Mouse (Mus musculus) liver, adult 2 months (tissue): ENCODE data around the gene Muc2. TPM values are rescaled to one million over a fixed set of nuclear protein-coding genes. Genes with fewer than 3 reads are reported as not detected.

ENCODE experiments used
- DNase-seq: peaks from one replicate; pipeline ENCODE4 v3.0.0-alpha.2; 2011; ENCODE audit warnings: low read depth, low spot score; ENCODE audit errors: extremely low read depth
- H3K27ac ChIP-seq: fragments of 200-500 bp; replicated peaks from 2 replicates; pipeline ENCODE4 v1.5.1; 2012; ENCODE audit warnings: low read depth, mild to moderate bottlenecking, control low read depth, inconsistent platforms, low read length; ENCODE audit not compliant: insufficient read depth
- H3K27me3 ChIP-seq: fragments of 200-500 bp; 2 replicates; pipeline ENCODE4 v1.6.1; 2012; ENCODE audit warnings: mild to moderate bottlenecking, moderate library complexity, low read length, inconsistent platforms; ENCODE audit not compliant: control insufficient read depth, insufficient read depth
- H3K36me3 ChIP-seq: fragments of 200-500 bp; 2 replicates; pipeline ENCODE4 v1.6.1; 2012; ENCODE audit warnings: low read length, inconsistent platforms; ENCODE audit not compliant: control insufficient read depth, insufficient read depth
- H3K4me1 ChIP-seq: fragments of 200-500 bp; 2 replicates; pipeline ENCODE4 v1.6.1; 2011; ENCODE audit warnings: low read length; ENCODE audit not compliant: control insufficient read depth, insufficient read depth
- H3K4me3 ChIP-seq: fragments of 200-500 bp; 2 replicates; pipeline ENCODE4 v1.5.1; 2011; ENCODE audit warnings: low read depth, mild to moderate bottlenecking, control low read depth, low read length, moderate library complexity; ENCODE audit not compliant: insufficient read depth
- H3K79me2 ChIP-seq: fragments of 200-500 bp; 2 replicates; pipeline ENCODE4 v1.6.1; 2012; ENCODE audit warnings: inconsistent platforms, mild to moderate bottlenecking, low read length, moderate library complexity; ENCODE audit not compliant: control insufficient read depth, insufficient read depth
- H3K9ac ChIP-seq: fragments of 200-500 bp; 2 replicates; pipeline ENCODE4 v1.6.1; 2012; ENCODE audit warnings: low read depth, mild to moderate bottlenecking, control low read depth, inconsistent platforms, low read length
- CTCF ChIP-seq: fragments of 200-500 bp; IDR thresholded peaks from 2 replicates; pipeline ENCODE4 v1.5.1; 2011; ENCODE audit warnings: low read depth, low read length, control low read depth
- POLR2A ChIP-seq: fragments of 200-500 bp; IDR thresholded peaks from 2 replicates; pipeline ENCODE4 v1.6.1; 2011; ENCODE audit warnings: low read length, control low read depth; ENCODE audit not compliant: insufficient read depth; ENCODE audit errors: extremely low read depth
- WGBS: fragments of 180-500 bp; shearing (Covaris S2); methylation state at CpG from one replicate; pipeline ENCODE4 v1.1.7; 2018; 5-methylcytosine and 5-hydroxymethylcytosine counted together
- polyA plus RNA-seq: library from polyadenylated mRNA; depleted of rRNA; stranded (reverse); fragments of >200 nt; gene quantifications from 2 replicates; pipeline ENCODE4 v1.2.3, GENCODE M21; 2012; rRNA removed
- total RNA-seq: library from RNA; depleted of rRNA; stranded (reverse); fragments of >200 nt; gene quantifications from 2 replicates; pipeline ENCODE4 v1.2.3, GENCODE M21; 2014; rRNA removed

The Muc2 gene
- total RNA-seq = not detected in 2 replicates
- polyA plus RNA-seq = 2.4 and 3.7 TPM in 2 replicates

- TF ChIP-seq CTCF (no peak), POLR2A (no peak)
- no peak for DNase-seq
- H3K36me3 ChIP-seq = no peaks in the 10 kb centered on the region
- no peak within 1 kb of the TSS for H3K4me3 ChIP-seq
- no peaks in the 10 kb centered on the region for H3K79me2 ChIP-seq
- no peaks in the 10 kb centered on the region for H3K27me3 ChIP-seq
- 59% methylated on average over 8 of the region's 8 CpGs for WGBS
- no peak within 1 kb of the TSS for H3K9ac ChIP-seq
- no peaks in the 10 kb centered on the region for H3K4me1 ChIP-seq
- H3K27ac ChIP-seq = no peak within 1 kb of the TSS
These were observed at the start of gene Muc2 for GRCm38 (mm10) chr7:141690040-141690439. Muc2 (plus strand) TSS chr7:141690340.

- Histone ChIP-seq H3K27ac (no peak overlapping the region), H3K27me3 (no peaks in the 10 kb centered on the region), H3K79me2 (no peaks in the 10 kb centered on the region), H3K4me3 (no peak overlapping the region), H3K4me1 (no peaks in the 10 kb centered on the region), H3K36me3 (no peaks in the 10 kb centered on the region), H3K9ac (no peak overlapping the region)
- TF ChIP-seq CTCF (no peak), POLR2A (no peak)
- DNase-seq = no peak
- WGBS = 81% methylated on average over 1 of the region's 1 CpGs
These were observed 47.8 kb upstream of the Muc2 start for GRCm38 (mm10) chr7:141642375-141642774.

- TF ChIP-seq CTCF = peak; percentile 74
- TF ChIP-seq POLR2A = no peak
- H3K36me3 ChIP-seq = no peaks in the 10 kb centered on the region
- no peak overlapping the region for H3K9ac ChIP-seq
- no peak for DNase-seq
- no peaks in the 10 kb centered on the region for H3K79me2 ChIP-seq
- H3K4me1 ChIP-seq = no peaks in the 10 kb centered on the region
- WGBS = 39% methylated on average over 3 of the region's 3 CpGs
- H3K27me3 ChIP-seq = no peaks in the 10 kb centered on the region
- no peak overlapping the region for H3K27ac ChIP-seq
- no peak overlapping the region for H3K4me3 ChIP-seq
These were observed 47.0 kb upstream of the Muc2 start for GRCm38 (mm10) chr7:141643160-141643559.

GRCm38 (mm10) chr7:141647083-141647482 lies 43.1 kb upstream of the Muc2 start:
- 83% methylated on average over 2 of the region's 2 CpGs for WGBS
- H3K79me2 ChIP-seq = no peaks in the 10 kb centered on the region
- no peak overlapping the region for H3K27ac ChIP-seq
- H3K36me3 ChIP-seq = no peaks in the 10 kb centered on the region
- no peaks in the 10 kb centered on the region for H3K27me3 ChIP-seq
- no peak for DNase-seq
- H3K4me3 ChIP-seq = no peak overlapping the region
- H3K9ac ChIP-seq = no peak overlapping the region
- no peaks in the 10 kb centered on the region for H3K4me1 ChIP-seq
- TF ChIP-seq POLR2A (no peak), CTCF (no peak)

- WGBS = 75% methylated on average over 11 of the region's 11 CpGs
- Histone ChIP-seq H3K36me3 (no peaks in the 10 kb centered on the region), H3K4me3 (no peak overlapping the region), H3K27ac (no peak overlapping the region), H3K79me2 (no peaks in the 10 kb centered on the region), H3K9ac (no peak overlapping the region), H3K4me1 (no peaks in the 10 kb centered on the region), H3K27me3 (no peaks in the 10 kb centered on the region)
- no peak for TF ChIP-seq POLR2A
- no peak for TF ChIP-seq CTCF
- no peak for DNase-seq
These were observed 42.3 kb upstream of the Muc2 start for GRCm38 (mm10) chr7:141647815-141648214.

- DNase-seq = no peak
- 46% methylated on average over 7 of the region's 7 CpGs for WGBS
- Histone ChIP-seq H3K36me3 (no peaks in the 10 kb centered on the region), H3K4me1 (no peaks in the 10 kb centered on the region), H3K27ac (no peak overlapping the region), H3K4me3 (no peak overlapping the region), H3K27me3 (no peaks in the 10 kb centered on the region), H3K9ac (no peak overlapping the region), H3K79me2 (no peaks in the 10 kb centered on the region)
- TF ChIP-seq POLR2A (no peak), CTCF (no peak)
These were observed 37.9 kb upstream of the Muc2 start for GRCm38 (mm10) chr7:141652191-141652590.
